Mouse (Mus musculus): ENCODE measurements around the gene Dnajb14.

DNA sequence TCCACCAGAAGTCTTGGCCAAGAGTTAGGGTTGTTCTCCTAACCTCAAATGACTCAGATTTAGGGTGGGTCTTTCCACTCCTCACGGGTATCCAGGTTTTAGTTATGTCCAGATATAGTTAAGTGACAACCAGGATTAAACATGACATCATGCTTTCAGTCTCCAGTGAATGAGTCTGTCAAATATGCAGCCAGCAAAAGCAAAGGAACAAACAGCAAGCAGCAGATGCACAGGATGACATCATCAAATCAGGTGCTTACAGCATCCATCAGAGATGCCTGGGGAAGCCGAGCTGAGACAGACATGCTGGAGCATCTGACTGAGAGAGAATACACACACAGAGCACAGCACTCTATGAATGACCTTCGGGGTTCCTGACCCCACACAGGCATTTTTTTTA is 12.1 kb upstream of the Dnajb14 start:
- no peak for TF ChIP-seq FLI1 (IDR thresholded peaks at IDR 0.05; ENCODE audit: low read length)
- TF ChIP-seq GATA1 (IDR thresholded peaks at IDR 0.05; ENCODE audit: borderline replicate concordance, low read length): no peak

Measured in megakaryocyte, embryonic 14.5 days (primary cell).